Mouse (Mus musculus) embryonic fibroblast, embryonic 13.5 days (primary cell): ENCODE measurements around the gene Fam20b.

Experiments used
- CTCF ChIP-seq: IDR thresholded peaks from 2 replicates; pipeline ENCODE4 v1.5.1; 2011; ENCODE audit warnings: mild to moderate bottlenecking, control low read depth, low read length, moderate library complexity, borderline replicate concordance; ENCODE audit not compliant: insufficient read depth
- POLR2A ChIP-seq: IDR thresholded peaks from 2 replicates; pipeline ENCODE4 v1.6.1; 2011; ENCODE audit warnings: low read depth, mild to moderate bottlenecking, control low read depth, low read length, moderate library complexity

GRCm38 (mm10) chr1:156750261-156750660, 31.4 kb upstream of the Fam20b start:
- TF ChIP-seq POLR2A (no peak), CTCF (no peak)
